Mouse (Mus musculus) liver, embryonic 16.5 days (tissue): Measurements from ENCODE around the gene Vcp. TPM values are rescaled to one million over a fixed set of nuclear protein-coding genes. Genes with fewer than 3 reads are reported as not detected.
A peak's percentile ranks its signal among the peaks of the same experiment; 100 is the strongest.

ENCODE experiments used
- ATAC-seq: fragments of 200-750 bp; cut with Nextera tagmentation; 2 replicates; pipeline ENCODE4 v1.8.0; 2017; ENCODE audit warnings: low read depth, mild to moderate bottlenecking, moderate number of reproducible peaks, moderate library complexity
- H3K27ac ChIP-seq: fragments of 300-500 bp; sonication (generic); 2 replicates; pipeline ENCODE4 v1.5.1; 2014; ENCODE audit warnings: mild to moderate bottlenecking, low read length
- H3K27me3 ChIP-seq: fragments of 300-500 bp; sonication (generic); 2 replicates; pipeline ENCODE4 v1.6.1; 2014; ENCODE audit warnings: low read depth, low read length, mixed read lengths; ENCODE audit not compliant: control insufficient read depth, insufficient read depth
- H3K36me3 ChIP-seq: fragments of 300-500 bp; sonication (generic); 2 replicates; pipeline ENCODE4 v1.6.1; 2014; ENCODE audit warnings: mild to moderate bottlenecking; ENCODE audit not compliant: control insufficient read depth, insufficient read depth
- H3K4me1 ChIP-seq: fragments of 300-500 bp; sonication (generic); 2 replicates; pipeline ENCODE4 v1.6.1; 2014; ENCODE audit warnings: low read depth, low read length, mixed read lengths; ENCODE audit not compliant: control insufficient read depth
- H3K4me2 ChIP-seq: fragments of 300-500 bp; sonication (generic); 2 replicates; pipeline ENCODE4 v1.6.1; 2014; ENCODE audit warnings: low read depth, low read length, mixed read lengths
- H3K4me3 ChIP-seq: fragments of 300-500 bp; sonication (generic); 2 replicates; pipeline ENCODE4 v1.5.1; 2014; ENCODE audit warnings: low read depth, mild to moderate bottlenecking, low read length
- H3K9ac ChIP-seq: fragments of 300-500 bp; sonication (generic); 2 replicates; pipeline ENCODE4 v1.6.1; 2014; ENCODE audit warnings: low read depth, low read length
- H3K9me3 ChIP-seq: fragments of 300-500 bp; sonication (generic); replicated peaks from 2 replicates; pipeline ENCODE4 v1.6.1; 2016; ENCODE audit warnings: low read length; ENCODE audit not compliant: control insufficient read depth
- WGBS: fragments of 180-500 bp; shearing (Covaris S2); extraction: QIAGEN DNeasy Blood & Tissue Kit; methylation state at CpG from one replicate; pipeline ENCODE4 v1.1.7; 2014; ENCODE audit not compliant: insufficient replicate concordance; 5-methylcytosine and 5-hydroxymethylcytosine counted together
- polyA plus RNA-seq: library from polyadenylated mRNA; unstranded; fragments of >200 nt; fragmentation: Nextera tagmentation; extraction: Ambion mirVana; gene quantifications from 2 replicates; pipeline ENCODE4 v1.2.1, GENCODE M21; 2015

The Vcp gene
- polyA plus RNA-seq, 1 experiment from 2014 or later: 192 TPM

- no peak for ATAC-seq
- Histone ChIP-seq H3K9me3 (no peaks in the 10 kb centered on the region), H3K4me3 (no peak overlapping the region), H3K9ac (no peak overlapping the region), H3K4me1 (peaks cover 2% of the 10 kb centered on the region; the same call in 1 of the 2 replicates), H3K27me3 (peaks cover 38% of the 10 kb centered on the region), H3K36me3 (no peaks in the 10 kb centered on the region), H3K4me2 (no peak overlapping the region), H3K27ac (no peak overlapping the region)
- WGBS: 39% methylated on average over 13 of the region's 13 CpGs
These were observed 51.8 kb downstream of the Vcp start for GRCm38 (mm10) chr4:42948527-42948926.

GRCm38 (mm10) chr4:42946733-42947290, 53.5 kb downstream of the Vcp start:
- no peak for ATAC-seq
- no peaks in the 10 kb centered on the region for H3K9me3 ChIP-seq
- H3K4me2 ChIP-seq: no peak overlapping the region
- H3K4me3 ChIP-seq: no peak overlapping the region
- 41% methylated on average over 10 of the region's 10 CpGs for WGBS
- H3K9ac ChIP-seq: no peak overlapping the region
- H3K4me1 ChIP-seq: peaks cover 2% of the 10 kb centered on the region; the same call in 1 of the 2 replicates
- H3K36me3 ChIP-seq: no peaks in the 10 kb centered on the region
- peaks cover 38% of the 10 kb centered on the region for H3K27me3 ChIP-seq
- H3K27ac ChIP-seq: no peak overlapping the region

- H3K36me3 ChIP-seq: no peaks in the 10 kb centered on the region
- no peak overlapping the region for H3K27ac ChIP-seq
- 3% methylated on average over 5 of the region's 5 CpGs for WGBS
- ATAC-seq: no peak
- peaks cover 2% of the 10 kb centered on the region; the same call in 1 of the 2 replicates for H3K4me1 ChIP-seq
- no peaks in the 10 kb centered on the region for H3K9me3 ChIP-seq
- H3K4me2 ChIP-seq: no peak overlapping the region
- no peak overlapping the region for H3K9ac ChIP-seq
- peaks cover 38% of the 10 kb centered on the region for H3K27me3 ChIP-seq
- H3K4me3 ChIP-seq: no peak overlapping the region
These were observed 54.4 kb downstream of the Vcp start for GRCm38 (mm10) chr4:42945952-42946351.

GRCm38 (mm10) chr4:42945445-42945844, 54.9 kb downstream of the Vcp start:
- H3K27ac ChIP-seq: no peak overlapping the region
- H3K27me3 ChIP-seq: peaks cover 36% of the 10 kb centered on the region
- H3K4me3 ChIP-seq: no peak overlapping the region
- ATAC-seq: no peak
- 69% methylated on average over 3 of the region's 3 CpGs for WGBS
- no peak overlapping the region for H3K9ac ChIP-seq
- no peaks in the 10 kb centered on the region for H3K36me3 ChIP-seq
- no peak overlapping the region for H3K4me2 ChIP-seq
- no peaks in the 10 kb centered on the region for H3K9me3 ChIP-seq
- peaks cover 2% of the 10 kb centered on the region; the same call in 1 of the 2 replicates for H3K4me1 ChIP-seq

- peaks cover 32% of the 10 kb centered on the region for H3K27me3 ChIP-seq
- no peak overlapping the region for H3K4me3 ChIP-seq
- H3K27ac ChIP-seq: no peak overlapping the region
- 10% methylated on average over 6 of the region's 6 CpGs for WGBS
- no peak overlapping the region for H3K9ac ChIP-seq
- ATAC-seq: no peak
- peaks cover under 1% of the 10 kb centered on the region; the same call in 1 of the 2 replicates for H3K4me1 ChIP-seq
- no peak overlapping the region for H3K4me2 ChIP-seq
- H3K9me3 ChIP-seq: no peaks in the 10 kb centered on the region
- H3K36me3 ChIP-seq: no peaks in the 10 kb centered on the region
These were observed 55.3 kb downstream of the Vcp start for GRCm38 (mm10) chr4:42945043-42945442.

- Histone ChIP-seq H3K9me3 (no peaks in the 10 kb centered on the region), H3K27me3 (peaks cover 24% of the 10 kb centered on the region), H3K9ac (no peak overlapping the region), H3K4me3 (no peak overlapping the region), H3K36me3 (no peaks in the 10 kb centered on the region), H3K4me1 (no peaks in the 10 kb centered on the region), H3K4me2 (no peak overlapping the region), H3K27ac (no peak overlapping the region)
- WGBS: 65% methylated on average over 9 of the region's 9 CpGs
- ATAC-seq: no peak
These were observed 56.1 kb downstream of the Vcp start for GRCm38 (mm10) chr4:42944185-42944584.

GRCm38 (mm10) chr4:42943341-42943740, 57.0 kb downstream of the Vcp start:
- no peak for ATAC-seq
- Histone ChIP-seq H3K27ac (no peak overlapping the region), H3K9me3 (no peaks in the 10 kb centered on the region), H3K4me3 (no peak overlapping the region), H3K27me3 (peaks cover 16% of the 10 kb centered on the region), H3K9ac (no peak overlapping the region), H3K36me3 (no peaks in the 10 kb centered on the region), H3K4me1 (no peaks in the 10 kb centered on the region), H3K4me2 (no peak overlapping the region)
- WGBS: 54% methylated on average over 5 of the region's 5 CpGs

GRCm38 (mm10) chr4:42941396-42941795, 58.9 kb downstream of the Vcp start:
- Histone ChIP-seq H3K9me3 (no peaks in the 10 kb centered on the region), H3K4me1 (no peaks in the 10 kb centered on the region), H3K27ac (no peak overlapping the region), H3K27me3 (peaks cover 7% of the 10 kb centered on the region), H3K4me3 (no peak overlapping the region), H3K4me2 (no peak overlapping the region), H3K9ac (no peak overlapping the region), H3K36me3 (no peaks in the 10 kb centered on the region)
- WGBS: 50% methylated on average over 7 of the region's 7 CpGs
- ATAC-seq: no peak

GRCm38 (mm10) chr4:42933630-42934029, 66.7 kb downstream of the Vcp start:
- no peaks in the 10 kb centered on the region for H3K9me3 ChIP-seq
- no peaks in the 10 kb centered on the region for H3K36me3 ChIP-seq
- no peak overlapping the region for H3K4me3 ChIP-seq
- 7% methylated on average over 22 of the region's 22 CpGs for WGBS
- H3K4me1 ChIP-seq: peaks cover 3% of the 10 kb centered on the region; the same call in 1 of the 2 replicates
- no peak overlapping the region for H3K27ac ChIP-seq
- H3K27me3 ChIP-seq: peaks cover 10% of the 10 kb centered on the region
- H3K9ac ChIP-seq: no peak overlapping the region
- H3K4me2 ChIP-seq: peak overlapping the region; percentile 18; the same call in 1 of the 2 replicates
- ATAC-seq: no peak
